Mouse (Mus musculus) neural tube, embryonic 11.5 days (tissue): Measurements from ENCODE around the gene Slc8a1. TPM values are rescaled to one million over a fixed set of nuclear protein-coding genes. Genes with fewer than 3 reads are reported as not detected.

Experiments used
- ATAC-seq: fragments of 200-750 bp; cut with Nextera tagmentation; 2 replicates; pipeline ENCODE4 v1.8.0; 2017; ENCODE audit warnings: moderate number of reproducible peaks, mild to moderate bottlenecking, moderate TSS enrichment, moderate library complexity; ENCODE audit not compliant: insufficient read depth, low FRiP score, low TSS enrichment
- DNase-seq: peaks from one replicate; pipeline ENCODE4 v3.0.0-alpha.2; 2015; ENCODE audit warnings: low spot score
- H3K27ac ChIP-seq: fragments of 300-500 bp; sonication (generic); 2 replicates; pipeline ENCODE4 v1.5.1; 2014; ENCODE audit warnings: low read depth, mild to moderate bottlenecking, low read length
- H3K27me3 ChIP-seq: fragments of 300-500 bp; sonication (generic); 2 replicates; pipeline ENCODE4 v1.6.1; 2014; ENCODE audit warnings: mild to moderate bottlenecking, low read length, mixed read lengths; ENCODE audit not compliant: control insufficient read depth, insufficient read depth
- H3K36me3 ChIP-seq: fragments of 300-500 bp; sonication (generic); 2 replicates; pipeline ENCODE4 v1.6.1; 2014; ENCODE audit warnings: mild to moderate bottlenecking, low read length, moderate library complexity, mixed read lengths; ENCODE audit not compliant: control insufficient read depth, insufficient read depth
- H3K4me1 ChIP-seq: fragments of 300-500 bp; sonication (generic); 2 replicates; pipeline ENCODE4 v1.6.1; 2014; ENCODE audit warnings: low read length, mixed read lengths; ENCODE audit not compliant: control insufficient read depth, insufficient read depth
- H3K4me2 ChIP-seq: fragments of 300-500 bp; sonication (generic); 2 replicates; pipeline ENCODE4 v1.6.1; 2014; ENCODE audit warnings: low read depth, mild to moderate bottlenecking, moderate library complexity
- H3K4me3 ChIP-seq: fragments of 300-500 bp; sonication (generic); 2 replicates; pipeline ENCODE4 v1.5.1; 2014; ENCODE audit warnings: low read depth, low read length
- H3K9ac ChIP-seq: fragments of 300-500 bp; sonication (generic); 2 replicates; pipeline ENCODE4 v1.6.1; 2014; ENCODE audit warnings: mild to moderate bottlenecking, low read length
- H3K9me3 ChIP-seq: fragments of 300-500 bp; sonication (generic); 2 replicates; pipeline ENCODE4 v1.6.1; 2016; ENCODE audit warnings: low read length; ENCODE audit not compliant: control insufficient read depth
- WGBS: fragments of 180-500 bp; shearing (Covaris S2); extraction: QIAGEN DNeasy Blood & Tissue Kit; methylation state at CpG from one replicate; pipeline ENCODE4 v1.1.7; 2014; 5-methylcytosine and 5-hydroxymethylcytosine counted together
- polyA plus RNA-seq: library from polyadenylated mRNA; unstranded; fragments of >200 nt; fragmentation: Nextera tagmentation; extraction: Ambion mirVana; gene quantifications from 2 replicates; pipeline ENCODE4 v1.2.1, GENCODE M21; 2014

Gene Slc8a1
- polyA plus RNA-seq, 1 experiment from 2014 or later = 5.6 TPM

- 74% methylated on average over 7 of the region's 7 CpGs for WGBS
Observed at GRCm38 (mm10) chr17:81427245-81427644, 310.9 kb downstream of the Slc8a1 start.

GRCm38 (mm10) chr17:81424256-81424912 is 313.8 kb downstream of the Slc8a1 start:
- ATAC-seq = 0 out of 2 replicates have a peak, but pooled peaks have one; percentile 23
- no peak overlapping the region for H3K9ac ChIP-seq
- WGBS = 42% methylated on average over 10 of the region's 10 CpGs
- peaks cover 14% of the 10 kb centered on the region for H3K4me1 ChIP-seq
- no peak for DNase-seq
- no peaks in the 10 kb centered on the region for H3K27me3 ChIP-seq
- no peaks in the 10 kb centered on the region for H3K36me3 ChIP-seq
- H3K27ac ChIP-seq = no peak overlapping the region
- H3K9me3 ChIP-seq = no peaks in the 10 kb centered on the region
- no peak overlapping the region for H3K4me3 ChIP-seq
- H3K4me2 ChIP-seq = no peak overlapping the region

More at GRCm38 (mm10) chr17:81427245-81427644, 310.9 kb downstream of the Slc8a1 start:
- DNase-seq (no peak), ATAC-seq (no peak)
- Histone ChIP-seq H3K9ac (no peak overlapping the region), H3K4me3 (no peak overlapping the region), H3K9me3 (no peaks in the 10 kb centered on the region), H3K27me3 (no peaks in the 10 kb centered on the region), H3K36me3 (no peaks in the 10 kb centered on the region), H3K27ac (no peak overlapping the region), H3K4me1 (peaks cover 9% of the 10 kb centered on the region), H3K4me2 (no peak overlapping the region)

- H3K9ac ChIP-seq = no peak overlapping the region
Observed at GRCm38 (mm10) chr17:81419802-81420459, 318.2 kb downstream of the Slc8a1 start.

GRCm38 (mm10) chr17:81416361-81417114 is 321.6 kb downstream of the Slc8a1 start:
- Histone ChIP-seq H3K27ac (no peak overlapping the region), H3K9me3 (no peaks in the 10 kb centered on the region), H3K27me3 (no peaks in the 10 kb centered on the region), H3K4me1 (peaks cover 5% of the 10 kb centered on the region; the same call in 1 of the 2 replicates), H3K9ac (no peak overlapping the region), H3K4me2 (no peak overlapping the region), H3K36me3 (no peaks in the 10 kb centered on the region), H3K4me3 (no peak overlapping the region)
- ATAC-seq = no peak
- no peak for DNase-seq
- WGBS = 88% methylated on average over 6 of the region's 6 CpGs

More at GRCm38 (mm10) chr17:81419802-81420459, 318.2 kb downstream of the Slc8a1 start:
- H3K36me3 ChIP-seq = no peaks in the 10 kb centered on the region
- no peak overlapping the region for H3K4me3 ChIP-seq
- H3K4me1 ChIP-seq = peaks cover 14% of the 10 kb centered on the region
- H3K9me3 ChIP-seq = no peaks in the 10 kb centered on the region
- no peak overlapping the region for H3K4me2 ChIP-seq
- WGBS = 58% methylated on average over 10 of the region's 10 CpGs
- peak overlapping the region; percentile 58; the same call in 1 of the 2 replicates for H3K27ac ChIP-seq
- DNase-seq = peak; percentile 58
- peak; percentile 79 for ATAC-seq
- H3K27me3 ChIP-seq = no peaks in the 10 kb centered on the region

GRCm38 (mm10) chr17:81412736-81413135 is 325.4 kb downstream of the Slc8a1 start:
- ATAC-seq (no peak), DNase-seq (no peak)
- Histone ChIP-seq H3K27me3 (no peaks in the 10 kb centered on the region), H3K4me1 (no peaks in the 10 kb centered on the region), H3K27ac (no peak overlapping the region), H3K9ac (no peak overlapping the region), H3K4me2 (no peak overlapping the region), H3K36me3 (no peaks in the 10 kb centered on the region), H3K9me3 (no peaks in the 10 kb centered on the region), H3K4me3 (no peak overlapping the region)
- 97% methylated on average over 4 of the region's 4 CpGs for WGBS

GRCm38 (mm10) chr17:81404225-81404624 is 334.0 kb downstream of the Slc8a1 start:
- 70% methylated on average over 4 of the region's 4 CpGs for WGBS
- DNase-seq (no peak), ATAC-seq (no peak)
- H3K4me3 ChIP-seq = no peak overlapping the region
- H3K4me1 ChIP-seq = no peaks in the 10 kb centered on the region
- H3K36me3 ChIP-seq = no peaks in the 10 kb centered on the region
- no peaks in the 10 kb centered on the region for H3K27me3 ChIP-seq
- no peak overlapping the region for H3K9ac ChIP-seq
- H3K9me3 ChIP-seq = no peaks in the 10 kb centered on the region
- no peak overlapping the region for H3K27ac ChIP-seq
- no peak overlapping the region for H3K4me2 ChIP-seq

GRCm38 (mm10) chr17:81403121-81403520 is 335.1 kb downstream of the Slc8a1 start:
- no peaks in the 10 kb centered on the region for H3K9me3 ChIP-seq
- no peak overlapping the region for H3K9ac ChIP-seq
- no peak overlapping the region for H3K4me3 ChIP-seq
- 92% methylated on average over 4 of the region's 4 CpGs for WGBS
- H3K27ac ChIP-seq = no peak overlapping the region
- no peaks in the 10 kb centered on the region for H3K4me1 ChIP-seq
- H3K4me2 ChIP-seq = no peak overlapping the region
- DNase-seq (no peak), ATAC-seq (no peak)
- no peaks in the 10 kb centered on the region for H3K27me3 ChIP-seq
- no peaks in the 10 kb centered on the region for H3K36me3 ChIP-seq

GRCm38 (mm10) chr17:81402636-81403035 is 335.5 kb downstream of the Slc8a1 start:
- no peak overlapping the region for H3K27ac ChIP-seq
- H3K4me2 ChIP-seq = no peak overlapping the region
- H3K4me1 ChIP-seq = no peaks in the 10 kb centered on the region
- no peak overlapping the region for H3K9ac ChIP-seq
- ATAC-seq (no peak), DNase-seq (no peak)
- 72% methylated on average over 2 of the region's 2 CpGs for WGBS
- H3K4me3 ChIP-seq = no peak overlapping the region
- no peaks in the 10 kb centered on the region for H3K27me3 ChIP-seq
- no peaks in the 10 kb centered on the region for H3K36me3 ChIP-seq
- H3K9me3 ChIP-seq = no peaks in the 10 kb centered on the region
